Mouse (Mus musculus) right cerebral cortex, postnatal 4 days (tissue): ENCODE measurements around the gene Zbtb16.

ENCODE experiments used
- DNase-seq: peaks from one replicate; pipeline ENCODE4 v3.0.0-alpha.2; 2022

The Zbtb16 gene

GRCm38 (mm10) chr9:48696731-48697469, 139.1 kb downstream of the Zbtb16 start:
- no peak for DNase-seq

DNA sequence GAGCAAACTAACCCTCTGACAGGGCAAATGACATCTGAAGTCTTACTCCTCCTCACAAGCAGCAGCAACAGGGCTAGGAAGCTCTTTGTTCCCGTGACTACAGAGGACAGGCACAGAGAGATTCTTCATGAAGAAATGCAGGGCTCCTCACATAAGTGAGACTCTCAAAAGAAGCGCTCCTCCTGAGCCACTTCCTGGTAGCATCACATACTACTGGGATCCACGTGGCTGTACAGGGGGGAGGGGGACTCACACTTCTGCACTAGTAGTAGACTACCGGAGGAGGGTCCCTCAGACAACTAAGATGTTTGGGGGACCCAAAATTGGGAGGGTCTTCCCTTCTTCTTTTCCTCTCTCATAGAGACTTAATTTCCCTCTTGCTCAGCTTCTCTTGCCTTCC, 139.7 kb downstream of the Zbtb16 start:
- DNase-seq: no peak

DNA sequence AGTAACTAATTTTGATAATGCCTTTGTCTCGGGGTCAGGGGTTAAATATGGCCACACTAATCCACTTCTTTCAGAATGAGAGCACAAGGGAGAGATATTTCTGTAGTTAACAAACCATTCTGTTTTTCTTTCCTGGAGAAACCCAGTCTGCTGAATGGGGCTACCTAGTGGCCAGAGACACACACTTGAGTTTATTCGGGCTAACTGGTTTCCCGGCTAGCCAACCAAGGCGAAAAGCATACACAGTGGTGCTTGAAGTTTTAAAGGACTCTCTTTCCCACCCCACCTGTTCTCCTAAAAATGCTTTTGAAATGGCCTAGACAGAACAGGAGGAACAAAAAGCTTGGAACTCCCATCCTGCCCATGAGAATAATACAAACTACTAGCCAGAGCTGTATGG, 140.2 kb downstream of the Zbtb16 start:
- no peak for DNase-seq

- no peak for DNase-seq
Measured at GRCm38 (mm10) chr9:48694616-48695061, 141.4 kb downstream of the Zbtb16 start.

- no peak for DNase-seq
Measured at GRCm38 (mm10) chr9:48693696-48694095, 142.3 kb downstream of the Zbtb16 start.

- DNase-seq: no peak
Measured at GRCm38 (mm10) chr9:48689718-48689980, 146.4 kb downstream of the Zbtb16 start.

DNA sequence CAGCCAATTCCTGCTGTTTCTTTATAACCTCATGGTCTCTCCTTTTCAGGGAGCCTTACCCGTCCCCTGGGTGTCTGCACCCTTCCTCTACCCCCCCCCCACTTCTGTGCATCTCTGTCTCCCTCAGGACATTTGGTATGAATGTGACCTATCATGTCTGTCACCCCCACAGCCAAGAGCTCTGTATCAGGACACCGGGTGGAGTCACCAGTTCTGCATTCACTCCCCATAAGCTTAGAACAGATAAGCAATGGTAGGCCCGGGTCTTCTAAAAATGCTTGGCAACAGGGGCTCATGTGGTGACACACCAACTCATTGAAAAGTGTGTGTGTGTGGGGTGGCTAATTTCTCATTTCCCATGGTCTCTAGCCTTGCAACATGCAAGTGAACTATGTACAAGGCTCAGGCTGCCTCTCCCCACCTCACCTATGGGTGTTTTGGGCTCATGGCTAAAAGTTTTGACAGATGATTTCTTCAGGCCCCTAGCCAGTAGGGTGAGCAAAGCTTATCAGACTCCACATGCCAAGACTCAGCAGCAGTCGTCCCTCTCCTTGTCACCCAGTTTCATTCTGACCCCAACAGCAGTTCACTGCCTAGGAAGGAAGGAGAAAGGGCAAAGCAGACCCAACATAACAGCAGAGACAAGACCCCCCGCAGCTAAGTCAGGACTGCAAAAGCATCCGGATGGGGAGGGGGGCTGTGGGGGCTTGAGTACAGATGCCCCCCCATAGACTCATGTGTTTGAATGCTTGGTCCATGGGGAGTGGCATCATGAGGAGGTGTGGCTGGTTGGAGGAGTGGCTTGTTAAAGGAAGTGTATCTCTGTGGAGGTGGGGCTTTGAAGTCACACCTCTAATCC, 146.9 kb downstream of the Zbtb16 start:
- DNase-seq: no peak

DNA sequence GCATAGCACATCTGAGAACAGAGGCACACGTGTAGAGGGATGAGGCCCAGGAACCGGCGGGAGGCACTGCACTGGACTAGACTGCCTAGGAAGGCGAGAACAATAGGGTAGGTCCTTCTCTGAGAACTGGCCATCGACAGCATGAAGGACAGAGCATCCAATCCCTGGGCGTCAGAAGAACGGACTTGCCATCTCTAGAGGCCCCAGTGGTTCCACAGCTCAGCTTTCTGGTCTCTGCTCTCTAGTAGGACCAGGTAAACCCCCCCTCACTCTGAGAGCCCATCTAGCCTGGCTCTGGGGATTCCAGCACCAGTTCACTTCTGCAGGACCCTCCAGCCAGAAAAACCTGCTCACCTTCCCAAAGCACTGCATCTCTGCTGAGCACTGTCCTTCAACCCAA, 148.1 kb downstream of the Zbtb16 start:
- no peak for DNase-seq

GRCm38 (mm10) chr9:48685721-48686120, 150.3 kb downstream of the Zbtb16 start:
- no peak for DNase-seq

DNA sequence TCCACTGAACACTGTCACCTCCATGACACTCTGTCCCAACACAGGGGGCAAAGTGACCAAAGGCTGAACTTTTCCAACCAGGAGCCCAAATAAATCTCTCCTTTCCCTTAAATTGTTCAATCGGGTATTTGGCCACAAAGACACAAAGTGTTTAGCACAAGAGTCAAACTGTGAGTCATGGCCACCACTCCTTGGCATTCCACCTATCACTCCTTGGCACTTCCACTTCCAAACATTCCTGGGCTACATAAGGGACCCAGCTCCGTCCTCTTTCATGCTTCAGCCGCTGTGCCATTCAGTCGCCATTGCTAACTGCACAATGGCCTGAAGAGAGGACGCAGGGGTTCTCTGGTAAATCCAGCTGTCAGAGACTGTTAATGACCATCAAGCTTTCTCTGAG, 151.9 kb downstream of the Zbtb16 start:
- no peak for DNase-seq

DNA sequence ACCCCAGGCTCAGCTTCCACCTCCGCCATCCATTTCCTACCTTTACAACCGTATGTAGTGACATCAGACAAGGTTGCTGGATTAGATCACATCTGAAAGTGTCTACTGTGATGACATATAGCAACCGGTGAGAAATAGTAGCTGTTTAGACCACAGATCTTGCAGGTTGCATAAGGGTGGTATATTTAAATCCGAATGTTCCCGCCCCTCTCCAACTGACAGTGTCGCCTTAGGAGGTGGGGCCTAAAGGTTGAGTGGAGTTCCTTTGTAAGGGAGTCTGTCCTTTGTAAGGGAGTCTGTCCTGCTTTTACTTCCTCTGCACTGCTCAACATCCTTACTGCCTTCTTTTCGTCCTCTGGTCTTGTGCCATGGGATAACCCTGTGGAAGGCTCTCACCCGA, 154.8 kb downstream of the Zbtb16 start:
- DNase-seq: no peak

DNA sequence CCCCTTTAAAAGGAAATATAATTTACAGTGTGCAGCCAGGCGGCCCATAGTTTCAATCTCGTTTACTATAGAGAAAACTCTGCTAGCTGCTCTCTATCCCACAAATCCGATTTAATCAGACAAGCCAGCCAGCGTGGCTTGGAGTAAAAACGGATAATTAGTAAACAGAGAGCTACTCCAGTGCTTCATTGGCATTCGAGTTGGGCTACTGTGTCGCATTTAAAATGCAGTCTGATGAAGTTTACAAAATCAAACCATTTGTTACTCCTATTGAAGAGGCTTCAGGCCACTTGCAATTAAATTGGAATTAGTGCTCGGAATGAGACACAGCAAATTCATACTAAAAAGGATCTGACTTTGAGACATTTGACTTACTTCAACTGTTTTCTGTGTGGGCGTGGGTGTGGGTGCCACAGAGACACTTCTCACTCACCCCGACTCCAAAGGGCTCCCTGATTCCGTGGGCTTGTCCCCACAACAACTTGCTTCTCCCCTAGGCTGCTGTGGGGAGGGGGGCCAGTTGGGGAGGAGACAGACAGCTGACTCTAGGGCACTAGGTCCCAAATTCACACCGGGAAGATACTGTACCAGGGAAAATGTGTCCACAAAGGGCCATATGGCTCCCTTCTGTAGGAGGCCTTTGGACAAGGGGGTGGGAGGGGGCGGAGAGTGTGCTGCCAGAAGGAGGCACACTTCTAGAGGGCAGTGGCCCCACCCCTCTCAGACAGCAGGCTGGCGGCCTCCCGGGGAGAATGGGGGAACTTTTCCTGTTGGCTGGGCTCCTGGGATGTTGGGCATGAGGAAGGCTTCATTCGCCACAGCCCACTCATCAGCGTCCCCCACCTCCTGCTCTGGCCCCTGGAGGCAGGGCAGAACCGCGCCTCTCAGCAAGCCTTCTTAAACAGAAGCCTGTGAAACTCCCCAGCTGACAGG, 157.3 kb downstream of the Zbtb16 start:
- DNase-seq: peak; percentile 34

DNA sequence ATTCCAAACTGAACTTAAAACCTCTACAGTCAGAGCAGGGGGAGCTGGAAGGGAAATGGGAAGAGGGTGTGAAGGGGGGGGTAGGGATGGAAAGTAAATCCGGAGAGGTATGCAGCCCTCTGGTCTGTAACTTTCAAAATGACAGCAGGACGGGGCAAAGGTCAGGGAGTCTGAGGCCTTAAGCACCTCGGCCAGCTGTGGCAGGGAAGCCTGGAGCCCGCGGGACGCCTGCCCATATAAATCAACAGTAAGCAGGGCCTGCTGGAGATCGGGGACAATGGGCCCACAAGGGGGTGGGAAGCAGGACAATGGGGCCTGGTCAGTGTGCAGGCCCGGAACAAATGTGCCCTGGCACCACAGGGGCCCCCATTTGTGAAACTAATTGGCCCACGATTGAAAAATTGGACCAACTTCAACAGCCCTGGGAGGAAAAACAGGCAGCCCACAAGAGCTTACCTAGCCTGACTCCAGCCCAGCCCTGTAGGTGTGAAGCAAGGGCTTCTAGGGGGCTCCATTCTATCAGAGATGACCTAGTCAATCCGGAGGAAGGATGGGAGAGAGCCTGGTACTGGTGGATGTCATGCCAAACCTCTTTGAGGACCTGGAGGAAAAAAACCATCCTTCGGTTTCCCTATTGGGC, 160.8 kb downstream of the Zbtb16 start:
- DNase-seq: no peak

DNA sequence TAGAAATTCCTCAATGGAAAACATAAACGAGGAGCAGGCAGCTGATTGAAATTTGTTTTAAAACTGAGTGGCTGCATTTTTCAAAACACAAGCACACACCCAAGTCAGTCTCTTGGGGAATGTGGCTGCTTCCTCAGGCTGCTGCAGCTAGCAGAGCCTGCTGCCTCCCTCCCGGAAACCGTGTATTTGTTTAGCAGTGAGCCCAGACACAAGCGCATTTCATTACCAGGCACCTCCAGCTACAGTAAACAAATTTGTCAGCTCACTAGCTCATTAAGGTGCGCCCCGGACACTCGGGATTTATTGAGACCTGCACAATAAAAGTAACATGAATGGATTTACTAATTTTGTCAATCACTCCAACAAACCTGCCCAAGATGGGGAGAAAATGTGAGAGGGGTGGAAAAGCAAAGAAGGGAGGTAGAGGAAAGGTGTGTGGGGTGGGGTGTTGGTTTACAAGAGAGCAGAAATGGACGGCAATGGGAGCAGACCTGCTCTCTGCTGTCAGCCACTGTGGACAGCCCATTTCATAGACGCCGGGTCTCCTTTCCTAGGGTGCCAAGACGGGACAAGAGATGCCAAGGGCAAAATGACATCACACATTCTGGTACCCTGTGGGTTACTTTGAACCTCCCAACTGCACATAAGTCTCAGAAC, 161.5 kb downstream of the Zbtb16 start:
- no peak for DNase-seq

DNA sequence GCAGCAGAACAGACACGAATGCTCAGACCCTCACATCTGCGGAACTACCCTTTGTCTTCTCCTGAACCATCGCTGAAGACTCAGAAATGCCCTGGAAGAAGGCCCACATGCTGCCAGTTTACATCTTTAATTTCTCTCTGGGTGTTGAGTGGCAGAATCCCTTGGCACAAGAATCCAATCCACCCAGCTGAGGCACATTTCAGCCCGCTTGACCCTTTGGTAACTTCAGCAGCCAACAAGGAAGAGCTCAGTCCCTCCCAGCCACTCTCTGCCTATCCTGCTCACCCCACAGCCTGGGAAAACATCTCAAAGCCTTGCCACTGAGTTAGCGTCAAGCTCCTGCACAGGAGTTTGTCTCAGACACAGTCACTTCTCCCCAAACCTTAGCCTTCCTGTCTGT, 162.2 kb downstream of the Zbtb16 start:
- no peak for DNase-seq

- DNase-seq: no peak
Measured at GRCm38 (mm10) chr9:48673213-48673612, 162.8 kb downstream of the Zbtb16 start.

DNA sequence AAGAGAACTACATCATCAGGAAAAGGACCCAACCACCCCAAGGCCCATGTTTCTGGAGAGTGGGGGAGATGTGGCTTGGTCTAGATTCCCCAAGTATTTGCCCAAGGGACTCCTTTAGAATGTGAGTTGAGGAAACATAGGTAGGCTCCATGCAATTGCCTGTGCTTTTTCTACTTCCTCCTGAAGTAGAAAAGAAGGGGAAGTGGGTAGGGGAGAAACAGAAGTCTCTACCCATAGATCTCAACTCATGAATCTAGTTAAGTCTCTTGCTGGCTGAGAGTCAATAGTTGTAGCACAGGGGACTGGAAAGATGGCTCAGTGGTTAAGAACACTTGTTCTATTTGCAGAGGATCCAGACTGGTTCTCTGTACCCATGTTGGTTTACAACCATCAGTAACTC, 164.2 kb downstream of the Zbtb16 start:
- DNase-seq: no peak

DNA sequence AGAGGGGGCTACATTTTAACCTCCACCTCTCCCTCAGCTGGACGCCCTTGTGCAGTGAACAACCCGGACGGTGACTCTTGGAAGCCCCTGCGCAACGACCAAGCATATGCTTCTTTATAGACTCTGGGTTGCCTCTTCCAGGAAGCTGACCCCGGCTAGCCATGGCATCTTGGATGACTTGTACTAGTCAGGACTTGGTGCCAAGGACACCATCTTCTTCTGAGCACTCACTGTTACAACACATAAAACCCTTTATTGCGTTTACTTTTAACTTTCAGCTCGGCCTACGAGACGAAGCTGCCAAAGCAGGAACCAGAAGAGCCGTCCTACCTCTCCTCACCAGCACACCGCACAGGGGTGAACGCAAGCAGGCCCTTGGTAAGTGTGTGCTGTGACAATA, 165.9 kb downstream of the Zbtb16 start:
- no peak for DNase-seq

DNA sequence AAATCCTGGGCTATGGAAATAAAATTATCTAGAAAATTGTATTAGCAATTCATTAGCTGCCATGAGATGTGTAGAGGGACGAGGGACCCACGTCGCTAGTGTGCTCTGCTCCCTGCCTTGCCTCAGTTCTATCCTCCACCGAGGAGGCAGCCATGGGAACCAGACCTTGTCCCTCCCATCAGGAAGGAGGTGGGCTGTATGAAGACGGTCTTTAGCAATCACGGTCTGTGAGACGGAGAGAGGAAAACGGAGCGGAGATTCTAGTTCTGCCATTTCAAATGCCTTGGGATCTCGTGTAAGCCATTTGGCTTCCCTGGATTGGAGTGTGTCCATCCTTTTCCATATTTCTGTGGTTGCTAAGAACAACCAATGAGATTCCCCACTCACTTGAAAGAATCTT, 166.3 kb downstream of the Zbtb16 start:
- DNase-seq: no peak

GRCm38 (mm10) chr9:48666702-48667101, 169.3 kb downstream of the Zbtb16 start:
- DNase-seq: no peak

DNA sequence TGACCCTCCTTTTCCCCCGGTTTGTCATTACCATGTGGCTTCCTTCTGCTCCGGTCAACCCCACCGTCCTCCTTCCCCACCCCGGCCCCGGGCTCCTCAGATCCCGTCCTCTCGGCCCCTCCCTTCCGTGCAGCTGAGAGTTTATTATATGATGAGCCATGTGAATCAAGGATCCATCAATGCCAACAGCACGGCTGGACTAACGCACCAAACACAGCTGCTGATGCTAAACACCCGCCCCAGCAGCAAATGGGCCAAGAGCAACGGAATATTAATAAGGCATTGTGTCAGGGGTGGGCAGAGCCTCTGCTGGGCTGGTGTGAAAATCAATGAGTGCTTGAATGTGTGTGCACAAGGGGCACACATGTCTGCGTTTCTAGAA, 173.0 kb downstream of the Zbtb16 start:
- no peak for DNase-seq

GRCm38 (mm10) chr9:48662361-48663051, 173.5 kb downstream of the Zbtb16 start:
- DNase-seq: no peak
